Mouse (Mus musculus) bone marrow, adult 2 months (tissue): ENCODE data around the gene Polr2i.

Experiments
- CTCF ChIP-seq: fragments of 200-500 bp; IDR thresholded peaks from 2 replicates; pipeline ENCODE4 v1.5.1; 2011; ENCODE audit warnings: low read length, control low read depth; ENCODE audit not compliant: control insufficient read depth, insufficient read depth
- POLR2A ChIP-seq: fragments of 200-500 bp; IDR thresholded peaks from 2 replicates; pipeline ENCODE4 v1.6.1; 2011; ENCODE audit warnings: low read depth, mild to moderate bottlenecking, control low read depth, low read length, borderline replicate concordance; ENCODE audit not compliant: control insufficient read depth

GRCm38 (mm10) chr7:30234276-30234858 lies 2.6 kb downstream of the Polr2i start:
- TF ChIP-seq POLR2A: no peak
- TF ChIP-seq CTCF: no peak
